Mouse (Mus musculus) forebrain, embryonic 10.5 days (tissue): ENCODE results near the gene Sec24b. TPM values are rescaled to one million over a fixed set of nuclear protein-coding genes. Genes with fewer than 3 reads are reported as not detected.

Experiments used
- DNase-seq: peaks from one replicate; pipeline ENCODE4 v3.0.0-alpha.2; 2017; ENCODE audit warnings: low spot score; ENCODE audit errors: extremely low spot score
- H3K27ac ChIP-seq: fragments of 300-500 bp; sonication (generic); 2 replicates; pipeline ENCODE4 v1.5.1; 2016; ENCODE audit warnings: mild to moderate bottlenecking
- H3K27me3 ChIP-seq: fragments of 300-500 bp; sonication (generic); 2 replicates; pipeline ENCODE4 v1.6.1; 2016; ENCODE audit warnings: mild to moderate bottlenecking; ENCODE audit not compliant: poor library complexity, severe bottlenecking
- H3K36me3 ChIP-seq: fragments of 300-500 bp; sonication (generic); replicated peaks from 2 replicates; pipeline ENCODE4 v1.6.1; 2016; ENCODE audit warnings: mild to moderate bottlenecking, moderate library complexity
- H3K4me1 ChIP-seq: fragments of 300-500 bp; sonication (generic); 2 replicates; pipeline ENCODE4 v1.6.1; 2016
- H3K4me3 ChIP-seq: fragments of 300-500 bp; sonication (generic); 2 replicates; pipeline ENCODE4 v1.5.1; 2016; ENCODE audit warnings: mild to moderate bottlenecking, moderate library complexity
- H3K9me3 ChIP-seq: fragments of 300-500 bp; sonication (generic); 2 replicates; pipeline ENCODE4 v1.6.1; 2016; ENCODE audit warnings: mild to moderate bottlenecking, moderate library complexity
- WGBS: fragments of 180-500 bp; shearing (Covaris S2); methylation state at CpG from one replicate; pipeline ENCODE4 v1.1.7; 2016; 5-methylcytosine and 5-hydroxymethylcytosine counted together
- polyA plus RNA-seq: library from polyadenylated mRNA; unstranded; fragments of >200 nt; fragmentation: Nextera tagmentation; extraction: Ambion mirVana; gene quantifications from 2 replicates; pipeline ENCODE4 v1.2.1, GENCODE M21; 2016

Sec24b gene
- 36.1 and 36.6 TPM in 2 replicates for polyA plus RNA-seq

DNA sequence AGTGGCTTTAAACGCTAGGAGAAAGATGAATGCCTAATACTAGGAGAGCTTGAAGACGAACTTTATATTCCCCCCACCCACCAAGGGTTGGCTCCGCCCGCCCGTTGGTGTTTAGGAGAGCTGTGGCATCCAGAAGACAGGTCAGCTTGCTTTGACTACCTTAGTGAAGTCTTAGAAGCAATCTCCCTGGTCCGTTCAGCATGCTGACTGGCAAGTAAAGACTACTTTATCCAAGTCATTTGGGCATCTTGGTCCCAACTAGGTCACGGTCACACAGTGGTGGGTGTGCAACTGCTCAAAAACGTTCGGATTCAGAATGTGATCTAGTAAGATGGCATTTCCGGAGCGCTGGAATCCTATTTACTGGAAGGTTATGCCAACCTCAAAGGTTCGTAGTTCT lies at the start of gene Sec24b:
Sec24b (minus strand) TSS at position 273 of the 400 bp plus-strand sequence.
- Histone ChIP-seq H3K27ac (peak within 1 kb of the TSS; percentile 98), H3K4me3 (peak within 1 kb of the TSS; percentile 92), H3K27me3 (no peaks in the 10 kb centered on the region; the same call in 1 of the 2 replicates), H3K36me3 (peaks cover 12% of the 10 kb centered on the region), H3K9me3 (no peaks in the 10 kb centered on the region), H3K4me1 (peaks cover 51% of the 10 kb centered on the region)
- peak; percentile 29 for DNase-seq
- WGBS, result 19% methylated on average over 12 of the region's 12 CpGs

DNA sequence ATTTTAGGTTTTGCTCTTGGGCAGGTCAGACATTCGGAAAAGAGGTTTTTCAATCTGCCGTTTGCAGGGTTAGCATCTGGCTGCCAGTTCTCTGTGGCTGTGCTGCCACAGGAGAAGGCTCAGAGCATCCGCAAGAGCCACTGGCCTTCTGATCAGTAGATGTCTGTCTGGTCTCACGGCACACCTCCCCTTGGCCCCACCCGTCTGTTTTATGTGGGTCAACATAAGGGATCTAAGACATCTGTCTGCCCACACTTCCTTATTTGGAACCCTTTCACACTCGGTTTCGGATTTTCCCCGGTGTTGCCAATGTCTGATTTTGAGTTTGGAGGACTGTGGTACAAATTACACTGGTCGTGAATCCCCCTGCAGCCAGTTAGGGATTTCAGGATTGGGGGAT lies 43.1 kb upstream of the Sec24b start:
- Histone ChIP-seq H3K9me3 (no peaks in the 10 kb centered on the region), H3K27me3 (no peaks in the 10 kb centered on the region), H3K27ac (no peak overlapping the region), H3K4me1 (no peaks in the 10 kb centered on the region), H3K4me3 (no peak overlapping the region), H3K36me3 (no peaks in the 10 kb centered on the region)
- 87% methylated on average over 9 of the region's 9 CpGs for WGBS
- no peak for DNase-seq

DNA sequence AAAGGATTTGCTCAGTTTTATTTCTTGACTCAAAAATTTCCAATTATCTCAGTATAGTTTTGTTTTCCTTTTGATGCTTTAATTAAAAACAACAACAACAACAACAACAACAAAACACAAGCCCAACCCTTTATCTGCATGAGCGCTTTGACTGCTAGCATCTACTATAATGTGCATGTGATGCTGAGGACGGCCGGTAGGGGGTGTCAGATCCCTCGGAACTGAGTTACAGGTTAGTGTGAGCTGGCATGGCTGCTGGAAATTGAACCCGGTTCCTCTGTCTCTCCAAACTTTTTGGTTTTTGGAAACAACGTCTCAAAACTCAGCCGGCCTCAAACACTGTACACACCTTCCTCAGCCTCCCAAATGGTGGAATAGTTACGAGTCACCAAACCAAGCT lies 42.1 kb upstream of the Sec24b start:
- H3K4me3 ChIP-seq, result no peak overlapping the region
- H3K27me3 ChIP-seq, result no peaks in the 10 kb centered on the region
- no peaks in the 10 kb centered on the region for H3K9me3 ChIP-seq
- no peak for DNase-seq
- no peaks in the 10 kb centered on the region for H3K4me1 ChIP-seq
- 74% methylated on average over 8 of the region's 8 CpGs for WGBS
- H3K36me3 ChIP-seq, result no peaks in the 10 kb centered on the region
- no peak overlapping the region for H3K27ac ChIP-seq

- no peaks in the 10 kb centered on the region for H3K36me3 ChIP-seq
- no peaks in the 10 kb centered on the region for H3K9me3 ChIP-seq
- H3K27me3 ChIP-seq, result no peaks in the 10 kb centered on the region
- 40% methylated on average over 5 of the region's 5 CpGs for WGBS
- H3K4me3 ChIP-seq, result no peak overlapping the region
- no peak overlapping the region for H3K27ac ChIP-seq
- peak; percentile 24 for DNase-seq
- H3K4me1 ChIP-seq, result no peaks in the 10 kb centered on the region
Observed at GRCm38 (mm10) chr3:130095160-130095781, 33.9 kb upstream of the Sec24b start.

- DNase-seq, result no peak
- no peaks in the 10 kb centered on the region for H3K9me3 ChIP-seq
- H3K4me1 ChIP-seq, result no peaks in the 10 kb centered on the region
- H3K4me3 ChIP-seq, result no peak overlapping the region
- H3K27ac ChIP-seq, result no peak overlapping the region
- no peaks in the 10 kb centered on the region for H3K36me3 ChIP-seq
- WGBS, result 79% methylated on average over 5 of the region's 5 CpGs
- no peaks in the 10 kb centered on the region for H3K27me3 ChIP-seq
Observed at GRCm38 (mm10) chr3:130094125-130094704, 32.9 kb upstream of the Sec24b start.

GRCm38 (mm10) chr3:130090460-130090859 lies 29.1 kb upstream of the Sec24b start:
- no peaks in the 10 kb centered on the region; the same call in 1 of the 2 replicates for H3K4me1 ChIP-seq
- no peak for DNase-seq
- no peaks in the 10 kb centered on the region for H3K9me3 ChIP-seq
- 96% methylated on average over 9 of the region's 9 CpGs for WGBS
- H3K27me3 ChIP-seq, result no peaks in the 10 kb centered on the region
- H3K27ac ChIP-seq, result no peak overlapping the region
- H3K4me3 ChIP-seq, result no peak overlapping the region
- no peaks in the 10 kb centered on the region for H3K36me3 ChIP-seq

GRCm38 (mm10) chr3:130088654-130089053 lies 27.3 kb upstream of the Sec24b start:
- DNase-seq, result no peak
- Histone ChIP-seq H3K9me3 (no peaks in the 10 kb centered on the region), H3K27me3 (no peaks in the 10 kb centered on the region), H3K27ac (no peak overlapping the region), H3K4me1 (no peaks in the 10 kb centered on the region; the same call in 1 of the 2 replicates), H3K36me3 (no peaks in the 10 kb centered on the region), H3K4me3 (no peak overlapping the region)
- WGBS, result 91% methylated on average over 9 of the region's 9 CpGs

DNA sequence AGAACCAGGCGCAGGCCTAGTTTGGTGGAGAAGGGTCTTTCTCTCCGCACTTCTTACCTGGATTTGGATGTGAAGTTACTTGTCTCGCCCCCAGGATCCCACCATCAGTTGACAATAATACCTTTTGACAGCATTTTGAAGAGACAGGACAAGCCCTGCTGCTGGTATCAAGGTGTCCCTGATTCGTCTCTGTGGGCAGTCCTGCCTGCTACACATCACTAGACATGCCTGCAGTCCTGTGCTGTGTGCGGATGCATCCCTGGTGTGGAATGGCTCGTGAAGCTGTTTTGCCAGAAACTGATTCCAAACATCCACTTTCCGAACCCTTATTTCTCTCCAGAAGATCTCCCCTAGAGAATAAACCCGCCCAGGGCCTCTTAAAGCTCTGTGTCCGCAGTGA lies 26.1 kb upstream of the Sec24b start:
- Histone ChIP-seq H3K4me1 (no peaks in the 10 kb centered on the region; the same call in 1 of the 2 replicates), H3K27me3 (no peaks in the 10 kb centered on the region), H3K27ac (no peak overlapping the region), H3K9me3 (no peaks in the 10 kb centered on the region), H3K4me3 (no peak overlapping the region), H3K36me3 (no peaks in the 10 kb centered on the region)
- no peak for DNase-seq
- 83% methylated on average over 9 of the region's 9 CpGs for WGBS

DNA sequence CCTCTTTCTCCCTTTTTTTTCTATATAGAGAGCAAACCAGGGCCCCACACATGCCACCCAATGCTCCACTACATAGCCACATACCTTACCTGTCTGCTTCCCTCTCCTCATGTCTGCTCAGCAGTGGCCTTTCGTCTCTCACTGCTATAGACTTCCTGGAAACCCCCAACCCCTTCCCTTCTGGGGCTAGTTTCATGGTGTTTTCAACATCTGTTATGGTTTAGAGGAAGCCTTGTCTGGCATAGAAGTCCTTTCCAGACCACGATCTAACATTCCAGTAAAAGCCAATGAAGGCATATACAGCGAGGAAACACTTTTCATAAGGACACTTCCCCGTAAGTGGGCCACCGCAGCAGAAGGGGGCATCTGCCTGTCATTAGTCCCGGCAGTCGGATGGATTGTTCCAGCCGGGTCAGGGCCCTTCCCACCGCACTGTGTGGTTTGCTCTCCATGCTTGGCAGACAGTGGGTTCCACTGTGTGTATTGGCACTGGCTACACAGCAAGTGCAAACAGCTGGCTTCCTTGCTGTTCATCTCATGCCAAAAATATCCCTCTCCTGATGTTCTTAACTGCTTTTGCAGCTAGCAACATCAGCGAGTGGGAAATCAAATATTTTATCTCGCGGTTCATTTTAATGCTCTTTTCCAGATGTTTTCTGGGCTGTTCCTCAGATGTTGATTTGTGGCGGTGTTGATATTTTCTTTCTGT lies 25.2 kb upstream of the Sec24b start:
- DNase-seq, result no peak
- no peak overlapping the region for H3K4me3 ChIP-seq
- H3K27me3 ChIP-seq, result no peaks in the 10 kb centered on the region
- no peak overlapping the region for H3K27ac ChIP-seq
- 80% methylated on average over 13 of the region's 13 CpGs for WGBS
- H3K4me1 ChIP-seq, result no peaks in the 10 kb centered on the region; the same call in 1 of the 2 replicates
- H3K9me3 ChIP-seq, result no peaks in the 10 kb centered on the region
- no peaks in the 10 kb centered on the region for H3K36me3 ChIP-seq

- WGBS, result 84% methylated on average over 2 of the region's 2 CpGs
- H3K36me3 ChIP-seq, result no peaks in the 10 kb centered on the region
- H3K4me3 ChIP-seq, result no peak overlapping the region
- no peak overlapping the region for H3K27ac ChIP-seq
- H3K27me3 ChIP-seq, result no peaks in the 10 kb centered on the region
- H3K9me3 ChIP-seq, result no peaks in the 10 kb centered on the region
- no peaks in the 10 kb centered on the region; the same call in 1 of the 2 replicates for H3K4me1 ChIP-seq
- DNase-seq, result no peak
Observed at GRCm38 (mm10) chr3:130083312-130083711, 22.0 kb upstream of the Sec24b start.

GRCm38 (mm10) chr3:130080666-130081065 lies 19.3 kb upstream of the Sec24b start:
- DNase-seq, result no peak
- Histone ChIP-seq H3K27ac (no peak overlapping the region), H3K9me3 (no peaks in the 10 kb centered on the region), H3K4me3 (no peak overlapping the region), H3K36me3 (no peaks in the 10 kb centered on the region), H3K27me3 (no peaks in the 10 kb centered on the region), H3K4me1 (no peaks in the 10 kb centered on the region)
- WGBS, result 84% methylated on average over 6 of the region's 6 CpGs

DNA sequence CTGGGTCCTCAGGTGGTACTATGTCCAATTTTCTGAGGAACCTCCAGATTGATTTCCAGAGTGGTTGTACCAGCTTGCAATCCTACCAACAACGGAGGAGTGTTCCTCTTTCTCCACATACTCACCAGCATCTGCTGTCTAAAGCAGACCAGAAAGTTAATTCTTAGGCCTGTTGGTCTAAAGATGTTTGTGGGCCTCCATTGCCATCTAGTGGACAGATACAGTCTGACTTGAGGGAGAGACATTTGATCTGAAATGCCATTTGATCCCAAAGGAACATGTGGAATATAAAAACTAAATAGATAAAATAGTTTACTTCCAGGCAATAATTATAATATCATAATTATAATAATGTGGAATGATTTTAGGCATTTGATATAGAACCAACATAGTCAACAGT lies 18.4 kb upstream of the Sec24b start:
- Histone ChIP-seq H3K4me3 (no peak overlapping the region), H3K27ac (no peak overlapping the region), H3K36me3 (no peaks in the 10 kb centered on the region), H3K27me3 (no peaks in the 10 kb centered on the region), H3K4me1 (no peaks in the 10 kb centered on the region), H3K9me3 (no peaks in the 10 kb centered on the region)
- peak; percentile 52 for DNase-seq
- 22% methylated on average over 1 of the region's 1 CpGs for WGBS

DNA sequence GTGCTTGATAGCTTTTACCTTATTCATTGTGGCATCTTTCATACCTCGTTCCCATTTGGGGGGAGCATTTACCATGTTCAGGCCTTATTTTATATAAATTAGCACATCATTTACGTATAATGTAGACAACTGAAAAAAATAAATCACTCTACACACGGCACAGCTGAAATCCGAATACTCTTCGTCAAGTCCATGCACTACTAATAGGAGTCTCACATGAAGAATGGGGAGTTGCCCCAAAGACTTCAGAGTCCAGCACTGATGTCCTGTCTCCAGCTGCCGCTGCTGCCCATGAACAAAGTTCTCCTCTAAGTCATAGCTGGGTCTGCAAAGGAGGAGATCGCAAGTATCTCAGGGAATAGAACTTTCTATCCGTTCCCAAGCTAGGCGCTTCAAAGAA lies 15.9 kb upstream of the Sec24b start:
- no peaks in the 10 kb centered on the region for H3K27me3 ChIP-seq
- no peak for DNase-seq
- no peaks in the 10 kb centered on the region for H3K9me3 ChIP-seq
- no peaks in the 10 kb centered on the region for H3K4me1 ChIP-seq
- no peak overlapping the region for H3K27ac ChIP-seq
- H3K4me3 ChIP-seq, result no peak overlapping the region
- 95% methylated on average over 9 of the region's 9 CpGs for WGBS
- no peaks in the 10 kb centered on the region for H3K36me3 ChIP-seq
